14 mouse cellular contexts compared by ENCODE assay signal in the genomic region with DNA sequence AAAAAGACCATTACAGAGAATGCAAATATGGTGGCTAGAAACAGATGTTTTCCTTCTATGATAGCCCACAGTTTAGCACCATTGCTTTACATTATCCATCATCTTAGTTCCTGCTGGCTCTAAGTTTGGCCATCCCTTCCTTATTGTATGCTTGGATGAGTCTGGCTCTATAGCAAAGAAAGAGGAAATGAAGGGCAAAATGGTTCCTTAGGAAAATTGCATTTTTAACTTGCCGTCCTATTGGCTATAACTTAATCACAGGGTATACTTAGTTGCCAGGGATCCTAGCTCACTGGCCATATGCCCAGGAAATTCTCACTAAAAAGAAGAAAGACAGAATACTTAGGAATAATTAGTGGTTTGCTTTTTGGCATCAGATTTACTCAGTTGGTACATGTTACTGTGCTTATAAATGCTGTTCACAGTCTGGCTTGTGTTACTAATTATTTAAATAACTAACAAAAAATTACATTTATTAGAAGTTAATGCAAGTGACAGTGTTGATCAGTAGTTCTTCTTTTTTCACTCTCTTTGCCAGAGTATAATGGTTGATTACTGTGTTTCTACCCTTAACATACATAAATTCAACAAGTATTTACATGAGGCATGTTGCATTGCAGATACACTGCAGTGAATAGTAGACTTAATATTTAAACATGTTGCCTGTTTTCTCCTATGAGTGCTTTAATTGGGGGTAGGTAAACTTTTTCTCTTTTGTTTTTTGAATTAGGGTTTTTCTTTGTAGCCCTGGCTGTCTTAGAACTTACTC. TPM values are rescaled to one million over a fixed set of nuclear protein-coding genes. Genes with fewer than 3 reads are reported as not detected.
A peak's percentile ranks its signal among the peaks of the same experiment; 100 is the strongest.
DNase-seq lines count a peak whose midpoint lies in the region; ATAC-seq and TF ChIP-seq lines count a peak whose summit lies in the region.
"Had no signal": no experiment of that assay in that cellular context is flagged by ENCODE, and none has a peak within 500 bp of the region (broad histone marks: within the 10 kb centered on the region; RNA-seq: fewer than 3 reads in every experiment).

No protein-coding gene starts in this region.

- no peak for TF ChIP-seq POLR2A in lung, adult 2 months (IDR thresholded peaks at IDR 0.05; ENCODE audit: borderline replicate concordance, extremely low read depth, low read depth, low read length)

- no peaks in the 10 kb centered on the region for H3K36me3 ChIP-seq in lung, embryonic 15.5 days
- H3K36me3 ChIP-seq: neural tube, embryonic 13.5 days had no signal

- WGBS in lung, embryonic 15.5 days = 62% methylated on average over 1 of the region's 1 CpGs
- WGBS in lung, adult 2 months = 77% methylated on average over 1 of the region's 1 CpGs

- H3K27ac ChIP-seq in lung, embryonic 15.5 days = no peak overlapping the region
- H3K27ac ChIP-seq: gastrocnemius, adult 2 months; heart, embryonic 13.5 days; neural tube, embryonic 13.5 days had no signal

- TF ChIP-seq CTCF in lung, adult 2 months (IDR thresholded peaks at IDR 0.05; ENCODE audit: insufficient read depth, low read length) = no peak

- no peaks in the 10 kb centered on the region for H3K4me1 ChIP-seq in lung, embryonic 15.5 days
- no peaks in the 10 kb centered on the region for H3K4me1 ChIP-seq in lung, adult 2 months (ENCODE audit: control insufficient read depth, insufficient read depth, low read length)
- H3K4me1 ChIP-seq: heart, embryonic 13.5 days; neural tube, embryonic 13.5 days had no signal

- H3K9ac ChIP-seq in lung, embryonic 15.5 days = no peak overlapping the region
- H3K9ac ChIP-seq: heart, embryonic 13.5 days; neural tube, embryonic 13.5 days had no signal

- H3K4me3 ChIP-seq in lung, embryonic 15.5 days = no peak overlapping the region
- no peak overlapping the region for H3K4me3 ChIP-seq in lung, adult 2 months (replicated peaks; ENCODE audit: extremely low read depth, low read depth, low read length)
- H3K4me3 ChIP-seq: gastrocnemius, adult 2 months; heart, embryonic 13.5 days; megakaryocyte, embryonic 14.5 days; neural tube, embryonic 13.5 days had no signal

- no peaks in the 10 kb centered on the region for H3K9me3 ChIP-seq in lung, embryonic 15.5 days
- H3K9me3 ChIP-seq: heart, embryonic 13.5 days; megakaryocyte, embryonic 14.5 days; neural tube, embryonic 13.5 days had no signal

- no peaks in the 10 kb centered on the region for H3K27me3 ChIP-seq in lung, embryonic 15.5 days
- H3K27me3 ChIP-seq: heart, embryonic 13.5 days; megakaryocyte, embryonic 14.5 days; neural tube, embryonic 13.5 days had no signal

- DNase-seq in cerebellum, postnatal 10 days = peak; percentile 25 to 40
- DNase-seq in cerebellum, adult 11-12 months = no peak
- DNase-seq in lung, adult 2 months = no peak
- DNase-seq in adipocyte (ENCODE audit: low spot score) = peak; percentile 54
- peak; percentile 31 to 33 for DNase-seq in layer of hippocampus, adult 8-10 months (ENCODE audit: low spot score in 2 of 2)
- no peak for DNase-seq in adrenal gland, adult 8-10 months
- DNase-seq: adrenal gland, adult 2 months; gastrocnemius, adult 2 months; thymus, adult 18-20 months had no signal

- ATAC-seq in lung, embryonic 15.5 days (ENCODE audit: borderline replicate concordance, extremely low read depth, low FRiP score, low TSS enrichment) = peak; percentile 79; the same call in 1 of the 2 replicates
- ATAC-seq in megakaryocyte, adult 5-6 weeks (ENCODE audit: poor library complexity, severe bottlenecking) = no peak

- no peak overlapping the region for H3K4me2 ChIP-seq in lung, embryonic 15.5 days
- H3K4me2 ChIP-seq: heart, embryonic 13.5 days; neural tube, embryonic 13.5 days had no signal

RNA-seq across cellular contexts. Expression of gene Phtf1, which starts 22.9 kb away (rescaled TPM):
- polyA plus RNA-seq in lung, embryonic 15.5 days (2015; fragmentation: Nextera tagmentation; extraction: Ambion mirVana) = 25.0 and 29.2 TPM in 2 replicates
- polyA plus RNA-seq in lung, adult 2 months (2012; rRNA removed) = 7.8 and 8.4 TPM in 2 replicates
- total RNA-seq in layer of hippocampus, adult 8-10 months (2022) = 10 to 100 TPM; 36.7 to 50.1 (median 41.6) TPM
- 10 to 100 TPM; 17.9 to 26.8 (median 22.1) TPM for total RNA-seq in adrenal gland, adult 8-10 months (2022)
- 9.8 and 11.3 TPM in 2 replicates for total RNA-seq in megakaryocyte, adult 5-6 weeks (2015)
- total RNA-seq in megakaryocyte, adult 5-6 weeks (2017) = 14.7 and 16.3 TPM in 2 replicates

RNA-seq across cellular contexts. Expression of gene Rsbn1, which starts 31.1 kb away (rescaled TPM):
- 10.1 and 10.2 TPM in 2 replicates for polyA plus RNA-seq in lung, embryonic 15.5 days (2015; fragmentation: Nextera tagmentation; extraction: Ambion mirVana)
- 4.3 and 4.9 TPM in 2 replicates for polyA plus RNA-seq in lung, adult 2 months (2012; rRNA removed)
- total RNA-seq in layer of hippocampus, adult 8-10 months (2022) = 10 to 100 TPM; 20.5 to 24.8 (median 21.9) TPM
- 10 to 100 TPM; 18.8 to 23.4 (median 21.5) TPM for total RNA-seq in adrenal gland, adult 8-10 months (2022)
- total RNA-seq in megakaryocyte, adult 5-6 weeks (2015) = 24.0 and 31.8 TPM in 2 replicates
- total RNA-seq in megakaryocyte, adult 5-6 weeks (2017) = 29.1 and 31.1 TPM in 2 replicates

Comparison
In these comparisons a context has a peak if more than half of its experiments do, and no peak if none do; other contexts are left out.
1. DNase-seq: peak in cerebellum, postnatal 10 days (2 of 2), adipocyte (single experiment) and layer of hippocampus, adult 8-10 months (2 of 2); none in cerebellum, adult 11-12 months (single experiment), lung, adult 2 months (single experiment) and adrenal gland, adult 8-10 months (single experiment).